Mouse (Mus musculus) CD4-positive, CD25-positive, alpha-beta regulatory T cell, adult 2 months (primary cell): ENCODE results near the gene Kbtbd13.
A peak's percentile ranks its signal among the peaks of the same experiment; 100 is the strongest.

Experiments used
- DNase-seq: peaks from one replicate; pipeline ENCODE4 v3.0.0-alpha.2; 2012; ENCODE audit warnings: low read depth, low spot score

Gene Kbtbd13

DNA sequence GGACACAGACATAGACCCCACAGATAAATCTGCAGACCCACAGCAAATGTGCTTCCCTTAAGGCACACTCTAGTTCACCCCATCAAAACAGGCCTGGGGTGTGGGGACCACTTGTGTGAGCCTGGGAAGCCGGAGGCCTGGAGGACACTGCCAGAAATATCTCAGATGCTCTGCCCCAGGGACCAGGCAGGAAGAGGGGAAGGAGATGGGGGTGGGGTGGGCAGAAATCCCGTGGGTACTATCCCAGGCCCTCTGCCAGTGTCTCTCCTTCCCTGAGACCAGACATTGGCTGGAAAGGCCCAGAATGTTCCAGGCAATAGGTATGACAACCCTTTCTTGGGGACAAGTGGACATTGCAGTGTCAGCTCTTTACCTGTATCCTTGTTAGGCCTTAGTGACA, 2.2 kb upstream of the Kbtbd13 start:
- DNase-seq = no peak

DNA sequence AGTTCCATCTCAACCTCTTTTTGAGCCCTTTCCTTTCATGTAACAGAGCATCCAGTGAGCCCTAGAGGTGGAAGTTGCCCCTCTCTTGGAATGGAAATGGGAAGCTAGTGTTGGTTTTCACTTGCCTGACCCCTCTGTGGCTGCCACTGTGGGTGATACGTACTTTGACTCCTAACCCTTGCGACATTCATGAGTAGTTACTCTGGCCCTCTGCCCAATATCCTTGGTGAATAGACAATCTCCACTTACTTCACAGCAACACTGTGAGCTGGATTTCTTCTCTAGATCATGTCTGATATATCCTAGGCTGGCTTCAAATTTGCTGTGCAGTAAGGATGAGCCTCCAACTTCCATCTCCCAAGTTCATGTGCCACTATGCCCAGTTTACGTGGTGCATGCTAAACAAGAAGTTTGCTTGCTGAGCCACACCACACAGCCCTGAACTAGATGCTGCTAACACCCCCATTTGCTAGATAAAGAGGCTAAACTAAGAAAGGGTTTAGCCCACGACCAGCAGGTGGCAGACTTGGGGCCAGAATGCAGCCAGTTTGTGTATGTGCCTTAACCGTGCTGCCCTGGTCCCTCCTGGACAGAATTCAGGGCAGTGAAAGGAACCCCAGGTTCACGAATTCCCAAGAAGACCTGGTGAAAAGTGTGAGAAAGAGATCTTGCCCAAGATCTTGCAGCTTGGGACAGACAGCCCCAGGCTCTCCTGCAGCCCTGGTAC, 1.3 kb upstream of the Kbtbd13 start:
- DNase-seq = peak; percentile 71

DNA sequence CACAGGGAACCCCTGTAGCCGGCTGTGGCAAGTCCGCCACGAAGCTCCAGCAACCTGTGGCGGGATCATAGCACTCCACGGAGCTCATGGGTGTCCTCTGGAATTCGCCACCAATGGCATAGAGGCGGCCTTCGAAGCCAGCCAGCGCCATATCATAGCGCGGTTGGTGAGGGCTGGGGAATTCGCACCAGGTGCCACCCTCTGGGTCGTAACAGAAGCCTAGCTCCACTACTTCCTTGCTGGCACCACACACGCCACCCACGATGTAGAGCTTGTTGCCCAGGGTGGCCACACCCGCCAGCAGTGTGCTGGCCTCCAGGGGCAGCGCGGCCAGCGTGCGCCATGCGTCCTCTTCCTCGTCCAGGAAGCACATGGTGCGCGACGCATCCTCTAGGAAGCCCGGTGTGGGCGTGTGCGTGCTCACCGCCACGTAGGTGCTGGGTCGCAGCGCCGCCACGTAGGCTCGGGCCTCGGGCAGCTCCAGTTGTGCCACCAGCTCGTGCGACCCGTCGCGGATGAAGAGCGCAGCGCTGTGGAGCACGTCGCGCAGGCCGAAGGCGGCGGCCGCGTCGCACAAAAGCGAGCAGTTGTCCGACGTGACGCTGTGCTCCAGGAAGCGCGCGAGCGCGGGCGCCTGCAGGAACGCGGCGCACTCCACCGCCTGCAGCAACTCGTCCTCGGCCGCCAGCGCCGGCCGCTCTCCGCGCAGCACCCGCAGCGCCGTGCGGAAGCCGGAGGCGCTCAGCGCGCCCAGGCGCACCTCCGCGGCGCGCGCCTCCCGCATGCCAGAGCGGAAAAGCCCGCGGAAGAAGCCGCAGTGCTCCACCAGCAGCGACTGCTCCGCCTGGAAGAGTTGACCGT, 470 bp downstream of the Kbtbd13 start:
- DNase-seq = peak; percentile 4

- no peak for DNase-seq
Measured at GRCm38 (mm10) chr9:65386373-65387140, 4.9 kb downstream of the Kbtbd13 start.

DNA sequence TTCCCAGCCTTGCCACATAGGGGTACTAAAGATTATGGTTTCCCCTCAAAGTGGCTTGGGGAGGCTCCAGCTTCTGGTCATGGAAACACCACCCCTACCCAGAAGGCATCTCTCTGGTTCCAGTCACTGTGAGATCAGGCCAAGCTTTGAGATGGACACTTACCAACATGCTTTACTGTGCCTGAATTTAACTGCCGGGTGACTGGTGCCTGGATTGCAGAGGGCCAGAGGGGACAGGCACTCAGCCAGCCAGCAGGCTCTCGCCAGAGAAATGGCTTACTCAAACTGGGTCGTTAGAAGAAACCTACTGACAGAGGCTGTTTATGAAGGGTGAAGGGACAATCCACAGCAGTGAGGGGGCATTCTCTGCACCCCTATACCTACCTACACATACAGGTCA, 7.2 kb downstream of the Kbtbd13 start:
- no peak for DNase-seq

GRCm38 (mm10) chr9:65382751-65383097, 8.7 kb downstream of the Kbtbd13 start:
- DNase-seq = no peak

DNA sequence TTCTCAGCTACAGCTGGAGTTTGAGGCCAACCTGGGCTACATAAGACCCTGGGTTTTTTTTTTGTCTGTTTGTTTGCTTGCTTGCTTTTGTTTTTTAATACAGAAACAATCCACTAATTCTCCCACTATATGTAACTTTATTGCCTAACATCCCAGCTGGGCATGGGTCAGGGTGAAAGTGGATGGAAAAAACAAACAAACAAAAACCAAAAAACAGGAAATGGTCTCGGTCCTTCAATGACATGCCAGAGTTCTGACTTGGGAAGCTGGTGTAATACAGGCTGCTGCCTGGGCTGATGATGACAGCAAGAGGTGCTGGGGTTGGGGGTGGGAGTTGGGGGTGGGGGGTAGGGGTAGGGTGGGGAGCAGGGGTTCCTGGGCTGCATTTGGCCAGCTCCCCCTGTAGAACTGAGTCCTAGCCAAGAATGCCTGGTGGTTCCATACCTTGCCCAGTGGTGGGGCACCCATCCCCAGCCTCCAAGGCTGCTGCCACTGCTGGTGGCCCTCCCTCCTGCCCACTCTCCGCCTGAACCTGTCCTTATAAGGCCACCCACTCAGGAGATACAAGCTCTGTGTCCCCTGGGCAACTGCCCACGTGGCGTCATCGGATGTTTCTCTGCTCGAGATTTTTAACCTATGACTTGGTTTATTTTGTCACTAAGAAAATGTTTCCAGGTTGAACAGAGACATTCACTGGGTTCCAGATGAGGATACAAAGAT, 9.3 kb downstream of the Kbtbd13 start:
- DNase-seq = no peak

GRCm38 (mm10) chr9:65381017-65381590, 10.3 kb downstream of the Kbtbd13 start:
- no peak for DNase-seq

GRCm38 (mm10) chr9:65375163-65375934, 16.1 kb downstream of the Kbtbd13 start:
- no peak for DNase-seq

DNA sequence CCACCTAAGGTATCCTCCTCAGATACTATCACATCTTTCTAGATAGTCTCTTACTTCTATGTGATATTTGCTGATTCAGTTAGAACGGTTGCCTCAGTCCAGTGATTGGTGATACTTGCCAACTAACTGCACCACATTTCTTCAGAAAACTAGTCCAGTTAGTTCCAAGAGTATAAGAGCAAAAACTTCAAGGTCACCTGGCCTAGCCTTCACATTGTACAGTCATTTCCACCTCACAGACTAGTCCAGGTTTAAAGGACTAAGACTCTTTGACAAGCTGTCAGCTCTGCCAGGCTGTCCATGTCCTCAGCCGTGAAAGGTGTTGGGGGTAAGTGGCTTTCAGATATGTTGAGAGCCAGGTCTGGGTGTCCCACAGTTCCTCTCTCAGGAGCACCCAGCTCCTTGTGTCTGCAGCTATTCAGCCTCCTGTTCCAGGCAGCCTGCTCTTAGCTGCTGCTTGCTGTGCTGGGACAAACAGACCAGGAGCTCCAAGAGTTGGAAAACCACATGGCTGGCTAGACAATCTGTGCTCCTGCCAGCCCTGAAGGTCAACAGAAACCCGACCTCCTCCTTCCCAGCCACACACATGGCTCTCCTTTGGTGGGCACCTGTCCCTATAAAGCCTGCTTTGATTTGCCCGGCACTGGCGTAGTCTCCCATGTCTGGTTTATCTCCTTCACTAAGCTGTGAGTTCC, 16.8 kb downstream of the Kbtbd13 start:
- no peak for DNase-seq

DNA sequence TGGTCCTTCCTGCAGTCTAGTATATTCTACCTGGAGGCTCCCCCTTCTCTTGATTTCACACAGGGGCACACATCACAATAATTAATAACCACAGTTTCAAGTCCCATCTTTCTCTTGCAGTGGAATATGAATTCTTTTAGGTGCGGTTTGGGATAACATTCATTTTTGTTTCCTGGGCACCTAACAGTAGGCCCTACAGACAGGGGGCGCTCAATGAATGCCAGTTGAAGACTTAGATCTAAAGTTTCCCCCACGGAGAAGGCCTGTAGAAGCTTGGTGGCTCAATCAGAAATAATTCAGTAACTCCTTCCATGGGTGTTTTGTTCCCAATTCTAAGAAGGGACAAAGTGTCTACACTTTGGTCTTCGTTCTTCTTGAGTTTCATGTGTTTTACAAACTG, 19.0 kb downstream of the Kbtbd13 start:
- DNase-seq = peak; percentile 33

GRCm38 (mm10) chr9:65371756-65372155, 19.7 kb downstream of the Kbtbd13 start:
- no peak for DNase-seq

- no peak for DNase-seq
Measured at GRCm38 (mm10) chr9:65365721-65366120, 25.7 kb downstream of the Kbtbd13 start.

DNA sequence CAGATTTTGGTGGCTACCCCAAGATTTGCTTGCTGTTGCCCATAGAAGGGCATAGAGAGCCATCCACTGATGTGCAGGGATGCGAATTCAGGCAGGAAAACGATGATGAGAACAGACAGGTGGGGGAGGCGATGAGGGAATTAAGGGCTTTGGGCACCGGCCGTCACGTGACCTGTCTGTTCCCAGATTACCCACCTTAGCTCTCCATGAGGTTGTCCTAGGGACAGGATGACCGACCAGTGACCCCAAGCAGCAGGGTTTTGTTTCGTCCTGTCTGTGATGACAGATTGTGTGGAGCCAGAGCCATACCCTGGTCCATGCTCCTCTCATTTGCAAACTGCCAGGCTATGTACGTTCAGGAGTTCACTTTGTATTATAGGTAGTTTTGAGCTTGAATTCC, 27.8 kb downstream of the Kbtbd13 start:
- DNase-seq = no peak

DNA sequence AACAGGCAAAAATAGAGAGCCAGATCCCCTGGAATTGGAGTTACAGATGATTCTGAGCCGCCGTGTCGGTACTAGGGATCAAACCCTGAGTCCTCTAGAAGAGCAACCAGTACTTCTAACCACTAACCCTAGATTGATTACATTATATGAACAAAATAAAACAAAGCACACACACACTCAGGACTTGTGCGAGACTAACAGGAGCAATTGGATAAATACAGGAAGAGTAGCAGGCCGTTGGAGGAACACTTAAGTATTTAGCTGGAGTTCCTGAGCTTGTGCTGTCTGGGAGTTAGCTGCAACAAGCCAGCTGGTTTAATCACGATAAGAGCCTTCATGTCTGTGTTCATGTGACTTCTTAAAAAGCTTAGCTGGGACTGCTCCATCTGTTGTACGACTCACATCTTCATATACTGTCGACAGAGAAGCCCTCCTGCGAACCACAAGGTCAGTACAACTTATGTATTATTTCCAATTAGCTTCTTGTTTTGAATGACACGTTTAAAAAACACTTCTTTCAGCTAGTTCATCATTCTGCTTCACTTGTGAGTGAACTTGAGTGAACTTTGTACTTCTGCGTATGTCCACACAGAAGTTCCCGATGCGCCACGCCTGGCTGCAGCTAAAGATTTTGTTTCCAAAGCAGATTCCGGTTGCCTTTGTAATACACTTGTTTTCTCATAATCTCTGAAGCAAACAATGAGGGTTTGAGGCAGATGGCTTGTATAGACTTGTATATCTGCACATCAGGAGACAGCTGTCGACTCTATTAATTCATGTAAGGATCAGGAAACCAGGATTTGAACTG, 30.6 kb downstream of the Kbtbd13 start, which contains the start of gene Ubap1l:
TSS of gene Ubap1l (plus strand) at position 401 of the 808 bp plus-strand sequence.
- DNase-seq = no peak

DNA sequence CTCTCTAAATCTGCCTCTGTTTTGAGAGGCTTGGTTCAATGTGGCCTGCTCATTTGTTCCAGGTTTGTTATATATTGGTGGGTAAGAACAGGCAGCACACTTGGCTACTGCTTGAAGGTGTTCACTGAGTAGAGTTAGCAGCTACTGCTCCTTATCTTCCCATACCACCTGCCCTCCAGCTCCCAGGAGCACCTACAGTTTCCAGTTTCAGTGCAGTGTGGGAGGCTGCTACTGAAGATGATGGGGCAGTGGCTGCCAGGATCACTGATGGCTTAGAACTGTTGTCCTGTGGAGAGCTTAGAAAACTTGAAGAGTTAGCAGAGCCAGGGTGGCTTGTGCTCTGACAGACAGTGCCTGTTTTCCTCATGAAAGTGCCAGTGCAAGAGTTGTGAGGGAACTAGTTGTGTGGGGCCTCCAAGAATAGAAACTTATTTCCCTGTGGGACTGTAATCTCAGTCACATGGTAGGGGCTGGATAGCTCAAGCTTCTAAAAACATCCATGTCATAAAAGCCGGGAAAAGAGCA, 32.4 kb downstream of the Kbtbd13 start:
- DNase-seq = no peak

DNA sequence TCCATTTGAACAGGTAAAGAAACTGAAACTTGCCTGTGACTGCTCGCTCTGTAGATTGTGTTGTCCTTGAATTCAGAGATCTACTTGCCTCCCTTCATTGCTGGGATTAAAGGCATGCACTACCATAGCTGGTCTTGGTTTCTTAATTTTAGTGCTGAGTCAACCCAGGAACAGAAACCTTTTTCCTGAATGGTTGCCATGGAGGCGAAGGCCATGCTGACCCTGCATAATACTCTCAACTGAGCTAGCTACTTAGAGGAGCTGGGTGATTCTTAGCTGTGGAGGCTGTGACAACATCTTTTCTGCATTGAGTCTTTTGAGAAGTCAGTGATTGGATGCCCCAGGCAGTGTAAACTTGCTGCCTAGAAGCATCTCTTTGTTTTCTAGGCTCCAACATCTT, 34.5 kb downstream of the Kbtbd13 start:
- no peak for DNase-seq

DNA sequence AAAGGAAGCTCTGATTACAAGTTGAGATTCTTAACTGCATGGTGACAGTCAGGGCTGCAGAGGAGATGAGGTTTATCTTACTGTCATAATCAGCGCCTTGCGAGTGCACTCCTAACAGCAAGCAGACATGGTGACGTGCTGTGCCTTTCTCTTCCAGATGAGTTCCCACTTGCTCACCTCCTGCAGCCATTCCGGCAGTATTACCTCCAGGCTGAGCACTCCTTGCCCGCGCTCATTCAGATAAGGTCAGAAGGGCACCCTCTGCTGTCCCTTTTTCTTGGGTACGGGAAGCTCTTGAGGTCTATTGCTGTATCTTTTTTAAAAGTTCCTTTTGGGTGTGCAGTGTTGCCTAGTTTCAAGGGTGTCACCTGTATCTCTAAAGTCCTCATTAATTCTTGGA, 34.9 kb downstream of the Kbtbd13 start:
- DNase-seq = no peak

GRCm38 (mm10) chr9:65353251-65353650, 38.2 kb downstream of the Kbtbd13 start:
- no peak for DNase-seq
